Mouse (Mus musculus) heart, embryonic 10.5 days (tissue): Measurements from ENCODE around the gene Slc9a3r2. TPM values are rescaled to one million over a fixed set of nuclear protein-coding genes. Genes with fewer than 3 reads are reported as not detected.

Experiments used
- DNase-seq: peaks from one replicate; pipeline ENCODE4 v3.0.0-alpha.2; 2017; ENCODE audit warnings: low spot score
- H3K27ac ChIP-seq: fragments of 300-500 bp; sonication (generic); 2 replicates; pipeline ENCODE4 v1.5.1; 2016; ENCODE audit warnings: mild to moderate bottlenecking
- H3K27me3 ChIP-seq: fragments of 300-500 bp; sonication (generic); 2 replicates; pipeline ENCODE4 v1.6.1; 2016; ENCODE audit warnings: mild to moderate bottlenecking; ENCODE audit not compliant: poor library complexity, insufficient read depth, severe bottlenecking
- H3K36me3 ChIP-seq: fragments of 300-500 bp; sonication (generic); 2 replicates; pipeline ENCODE4 v1.6.1; 2016; ENCODE audit warnings: mild to moderate bottlenecking, moderate library complexity
- H3K4me1 ChIP-seq: fragments of 300-500 bp; sonication (generic); 2 replicates; pipeline ENCODE4 v1.6.1; 2016; ENCODE audit warnings: mild to moderate bottlenecking
- H3K4me3 ChIP-seq: fragments of 300-500 bp; sonication (generic); 2 replicates; pipeline ENCODE4 v1.5.1; 2016; ENCODE audit warnings: mild to moderate bottlenecking, moderate library complexity
- H3K9me3 ChIP-seq: fragments of 300-500 bp; sonication (generic); 2 replicates; pipeline ENCODE4 v1.6.1; 2016; ENCODE audit warnings: mild to moderate bottlenecking, moderate library complexity
- WGBS: fragments of 180-500 bp; shearing (Covaris S2); methylation state at CpG from one replicate; pipeline ENCODE4 v1.1.7; 2016; 5-methylcytosine and 5-hydroxymethylcytosine counted together
- polyA plus RNA-seq: library from polyadenylated mRNA; unstranded; fragments of >200 nt; fragmentation: Nextera tagmentation; extraction: Ambion mirVana; gene quantifications from 2 replicates; pipeline ENCODE4 v1.2.1, GENCODE M21; 2016

The Slc9a3r2 gene
- 51.5 and 51.9 TPM in 2 replicates for polyA plus RNA-seq

GRCm38 (mm10) chr17:24650070-24650616, at the start of gene Slc9a3r2:
Gene Slc9a3r2 (minus strand): TSS chr17:24650327.
- no peaks in the 10 kb centered on the region for H3K36me3 ChIP-seq
- H3K9me3 ChIP-seq, result no peaks in the 10 kb centered on the region
- H3K4me3 ChIP-seq, result peak within 1 kb of the TSS; percentile 86
- H3K4me1 ChIP-seq, result peaks cover 50% of the 10 kb centered on the region
- H3K27ac ChIP-seq, result peak within 1 kb of the TSS; percentile 90
- peaks cover 84% of the 10 kb centered on the region for H3K27me3 ChIP-seq
- no peak for DNase-seq
- under 1% methylated on average over 35 of the region's 41 CpGs for WGBS

DNA sequence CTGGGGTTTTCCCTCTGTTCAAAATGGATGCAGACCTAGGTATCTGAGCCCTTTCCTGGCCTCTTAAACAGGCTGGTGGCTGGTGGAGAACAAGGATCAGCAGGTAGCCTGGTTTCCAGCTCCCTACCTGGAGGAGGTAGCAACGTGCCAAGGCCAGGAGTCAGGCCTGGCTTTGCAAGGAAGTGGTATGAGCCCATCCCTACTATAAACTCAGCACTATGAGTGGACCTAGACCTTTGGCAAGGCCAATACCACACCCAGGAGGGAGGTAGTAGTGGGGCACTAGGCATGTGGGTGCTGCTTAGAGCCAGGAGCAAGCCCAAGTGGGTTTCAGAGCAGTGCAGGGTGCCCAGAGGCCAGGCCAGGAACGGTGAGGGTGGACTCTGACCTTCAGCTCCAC, 49.3 kb upstream of the Slc9a3r2 start:
- H3K27ac ChIP-seq, result no peak overlapping the region
- peaks cover 47% of the 10 kb centered on the region for H3K36me3 ChIP-seq
- H3K27me3 ChIP-seq, result 0 out of 2 replicates have a peak, but pooled peaks cover 7% of the 10 kb centered on the region
- DNase-seq, result no peak
- H3K4me3 ChIP-seq, result no peak overlapping the region
- no peaks in the 10 kb centered on the region for H3K9me3 ChIP-seq
- 89% methylated on average over 2 of the region's 2 CpGs for WGBS
- H3K4me1 ChIP-seq, result peaks cover 20% of the 10 kb centered on the region

DNA sequence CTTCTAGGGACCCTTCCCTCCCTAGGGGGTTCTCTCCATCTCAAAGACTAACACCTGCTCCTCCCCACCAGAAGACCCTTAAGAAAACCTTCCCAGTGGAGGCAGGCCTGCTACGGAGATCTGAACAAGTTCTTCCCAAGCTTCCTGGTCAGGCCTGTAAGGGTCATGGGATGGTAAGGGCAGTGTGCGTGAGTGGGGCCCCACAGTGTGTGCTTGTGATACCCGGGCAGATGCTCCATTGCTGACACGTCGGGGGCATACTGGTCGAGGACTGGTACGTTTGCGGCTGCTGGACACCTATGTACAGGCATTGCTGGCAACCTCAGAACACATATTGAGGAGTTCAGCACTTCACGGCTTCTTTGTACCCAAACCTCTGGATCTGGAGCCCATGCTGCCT, 48.6 kb upstream of the Slc9a3r2 start:
- no peak for DNase-seq
- H3K4me3 ChIP-seq, result no peak overlapping the region
- H3K9me3 ChIP-seq, result no peaks in the 10 kb centered on the region
- WGBS, result 70% methylated on average over 9 of the region's 9 CpGs
- H3K27me3 ChIP-seq, result 0 out of 2 replicates have a peak, but pooled peaks cover 7% of the 10 kb centered on the region
- no peak overlapping the region for H3K27ac ChIP-seq
- H3K4me1 ChIP-seq, result peaks cover 20% of the 10 kb centered on the region
- H3K36me3 ChIP-seq, result peaks cover 45% of the 10 kb centered on the region

- Histone ChIP-seq H3K36me3 (peaks cover 48% of the 10 kb centered on the region), H3K9me3 (no peaks in the 10 kb centered on the region), H3K4me1 (peaks cover 20% of the 10 kb centered on the region), H3K27ac (no peak overlapping the region), H3K27me3 (0 out of 2 replicates have a peak, but pooled peaks cover 9% of the 10 kb centered on the region), H3K4me3 (no peak overlapping the region)
- DNase-seq, result no peak
- WGBS, result 26% methylated on average over 5 of the region's 5 CpGs
Measured at GRCm38 (mm10) chr17:24697985-24698384, 47.9 kb upstream of the Slc9a3r2 start.

DNA sequence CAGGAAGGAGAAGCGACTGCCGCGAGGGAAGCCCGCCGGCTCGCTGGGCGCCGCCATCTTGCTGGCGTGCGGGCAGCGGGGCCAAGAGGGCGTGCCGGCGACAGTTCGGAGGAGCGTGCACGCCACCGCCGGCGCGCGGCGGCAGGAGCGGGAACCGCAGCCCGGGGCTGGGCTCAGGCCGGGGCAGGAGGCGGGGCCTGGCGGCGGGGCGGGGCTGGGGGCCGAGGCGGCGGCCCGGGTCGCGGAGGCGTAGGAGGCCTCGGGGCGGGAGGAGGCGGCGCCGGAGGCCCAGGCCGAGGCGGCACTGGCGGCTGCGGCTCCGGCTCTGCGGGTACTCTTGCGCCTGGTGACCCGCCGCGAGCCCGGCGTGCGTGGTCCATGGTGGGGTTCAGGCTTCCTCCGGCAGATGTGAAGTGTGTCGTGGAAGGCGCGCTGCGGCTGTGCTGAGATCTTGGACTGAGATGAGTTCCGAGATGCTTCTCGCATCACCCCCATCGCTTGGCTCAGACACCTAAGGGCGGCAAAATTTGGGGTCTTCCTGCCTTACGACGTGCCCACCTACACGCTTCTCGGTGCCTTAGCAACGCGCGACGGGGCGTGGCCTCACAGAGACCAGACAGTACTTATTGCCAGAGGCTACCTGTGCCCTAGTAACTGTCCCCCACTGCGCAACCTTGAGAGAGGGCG, 46.0 kb upstream of the Slc9a3r2 start, which contains the start of the genes Gfer and Noxo1:
Gene Gfer, minus strand, starts transcription at position 146 of the 687 bp plus-strand sequence.
Gene Noxo1, plus strand, starts transcription at position 224 of the 687 bp plus-strand sequence.
- peak within 1 kb of the TSS; percentile 91 for H3K4me3 ChIP-seq
- peaks cover 23% of the 10 kb centered on the region; the same call in 1 of the 2 replicates for H3K27me3 ChIP-seq
- WGBS, result 1% methylated on average over 76 of the region's 76 CpGs
- H3K4me1 ChIP-seq, result peaks cover 20% of the 10 kb centered on the region
- peak within 1 kb of the TSS; percentile 93 for H3K27ac ChIP-seq
- DNase-seq, result peak; percentile 91
- H3K9me3 ChIP-seq, result no peaks in the 10 kb centered on the region
- peaks cover 42% of the 10 kb centered on the region for H3K36me3 ChIP-seq

DNA sequence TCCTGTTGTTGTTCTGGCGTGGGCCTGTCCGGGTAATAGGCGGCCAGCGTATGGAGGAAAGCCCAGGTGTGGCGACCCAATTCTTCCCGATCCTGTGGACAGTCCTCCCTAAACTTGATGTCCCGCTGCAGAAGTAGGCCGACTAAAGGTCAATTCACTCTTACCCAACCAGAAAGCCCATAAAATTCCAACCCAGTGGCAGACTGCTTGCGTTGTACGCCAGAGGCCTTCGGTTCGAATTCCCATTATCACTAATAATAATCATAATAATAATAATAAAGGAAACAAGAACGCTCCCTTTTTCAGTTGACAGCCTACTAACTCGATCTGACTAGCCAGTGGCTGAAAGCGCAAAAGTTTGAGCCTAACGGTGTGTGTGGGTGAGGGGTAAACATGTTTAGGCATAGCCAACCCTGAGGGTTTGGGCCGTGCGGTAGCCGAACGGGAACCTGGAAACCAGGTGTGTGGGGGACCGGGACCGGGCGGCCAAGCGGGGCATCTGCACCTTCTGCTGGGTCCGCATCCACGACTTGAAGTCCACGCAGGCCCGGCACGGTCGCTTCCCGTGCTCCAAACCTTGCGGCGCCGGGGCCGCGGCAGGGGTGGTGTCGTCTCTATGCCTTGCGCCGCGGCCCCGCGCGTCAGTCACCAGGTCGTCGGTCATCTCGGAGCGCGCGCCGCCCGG, 45.3 kb upstream of the Slc9a3r2 start:
- Histone ChIP-seq H3K27me3 (peaks cover 29% of the 10 kb centered on the region), H3K27ac (peak overlapping the region; percentile 93), H3K36me3 (peaks cover 35% of the 10 kb centered on the region), H3K9me3 (no peaks in the 10 kb centered on the region), H3K4me1 (peaks cover 20% of the 10 kb centered on the region), H3K4me3 (peak overlapping the region; percentile 91)
- WGBS, result 7% methylated on average over 44 of the region's 51 CpGs
- DNase-seq, result no peak

DNA sequence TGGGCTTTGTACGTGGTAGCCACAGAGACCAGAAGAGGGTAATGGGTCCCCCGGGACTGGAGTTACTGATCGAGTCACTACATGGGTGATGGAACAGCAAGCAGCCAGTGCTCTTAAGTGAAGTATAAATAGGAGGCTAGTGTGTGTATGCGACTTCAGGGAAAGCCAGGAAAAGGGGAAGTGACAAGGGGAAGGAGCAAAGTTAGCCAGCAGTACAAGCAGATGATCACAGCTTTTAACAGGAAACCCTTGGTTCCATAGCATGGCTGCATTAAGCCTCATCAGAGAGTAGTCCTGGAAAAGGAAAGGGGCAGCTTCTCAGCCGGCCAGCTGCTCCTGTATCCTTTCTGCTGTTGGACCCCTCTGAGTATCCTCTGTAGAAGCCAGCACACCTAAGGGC, 42.3 kb upstream of the Slc9a3r2 start:
- peaks cover 34% of the 10 kb centered on the region for H3K4me1 ChIP-seq
- WGBS, result 90% methylated on average over 5 of the region's 5 CpGs
- H3K36me3 ChIP-seq, result peaks cover 23% of the 10 kb centered on the region
- peaks cover 53% of the 10 kb centered on the region for H3K27me3 ChIP-seq
- H3K4me3 ChIP-seq, result no peak overlapping the region
- DNase-seq, result no peak
- no peaks in the 10 kb centered on the region for H3K9me3 ChIP-seq
- no peak overlapping the region for H3K27ac ChIP-seq

- peak within 1 kb of the TSS; percentile 67 for H3K4me3 ChIP-seq
- H3K27ac ChIP-seq, result peak within 1 kb of the TSS; percentile 22; the same call in 1 of the 2 replicates
- peaks cover 73% of the 10 kb centered on the region for H3K27me3 ChIP-seq
- peaks cover 29% of the 10 kb centered on the region for H3K4me1 ChIP-seq
- H3K9me3 ChIP-seq, result no peaks in the 10 kb centered on the region
- no peak for DNase-seq
- under 1% methylated on average over 53 of the region's 55 CpGs for WGBS
- peaks cover 23% of the 10 kb centered on the region for H3K36me3 ChIP-seq
Measured at GRCm38 (mm10) chr17:24689251-24690081, 39.3 kb upstream of the Slc9a3r2 start, which contains the start of gene Syngr3. Gene Syngr3 (minus strand): TSS chr17:24689955.

DNA sequence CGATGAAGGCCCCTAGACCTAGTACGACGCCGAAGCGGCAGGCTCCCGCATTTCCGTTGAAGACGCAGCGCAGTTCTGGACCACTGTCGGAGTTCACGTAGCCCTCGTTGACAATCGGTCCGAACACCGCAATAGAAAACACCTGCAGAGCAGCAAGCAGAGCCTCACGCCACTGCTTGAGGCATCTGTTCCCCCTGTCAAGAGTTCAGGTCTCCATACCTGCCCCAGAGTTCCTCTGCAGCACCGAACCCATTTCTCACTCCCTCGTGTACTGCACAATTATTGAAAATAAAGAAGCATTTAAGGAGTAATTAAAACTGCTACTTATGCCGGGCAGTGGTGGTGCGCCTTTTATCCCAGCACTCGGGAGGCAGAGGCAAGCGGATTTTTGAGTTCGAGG, 37.5 kb upstream of the Slc9a3r2 start:
- H3K4me1 ChIP-seq, result peaks cover 29% of the 10 kb centered on the region
- peaks cover 66% of the 10 kb centered on the region for H3K27me3 ChIP-seq
- 18% methylated on average over 23 of the region's 23 CpGs for WGBS
- peak overlapping the region; percentile 52 for H3K4me3 ChIP-seq
- H3K9me3 ChIP-seq, result no peaks in the 10 kb centered on the region
- DNase-seq, result no peak
- H3K36me3 ChIP-seq, result peaks cover 9% of the 10 kb centered on the region
- 0 out of 2 replicates have a peak overlapping the region, but pooled peaks have one; percentile 36 for H3K27ac ChIP-seq

GRCm38 (mm10) chr17:24687146-24687595, 37.0 kb upstream of the Slc9a3r2 start:
- WGBS, result 1% methylated on average over 25 of the region's 25 CpGs
- peaks cover 7% of the 10 kb centered on the region for H3K36me3 ChIP-seq
- H3K27ac ChIP-seq, result 0 out of 2 replicates have a peak overlapping the region, but pooled peaks have one; percentile 36
- no peak for DNase-seq
- no peaks in the 10 kb centered on the region for H3K9me3 ChIP-seq
- peaks cover 29% of the 10 kb centered on the region for H3K4me1 ChIP-seq
- H3K27me3 ChIP-seq, result peaks cover 63% of the 10 kb centered on the region
- H3K4me3 ChIP-seq, result peak overlapping the region; percentile 52

DNA sequence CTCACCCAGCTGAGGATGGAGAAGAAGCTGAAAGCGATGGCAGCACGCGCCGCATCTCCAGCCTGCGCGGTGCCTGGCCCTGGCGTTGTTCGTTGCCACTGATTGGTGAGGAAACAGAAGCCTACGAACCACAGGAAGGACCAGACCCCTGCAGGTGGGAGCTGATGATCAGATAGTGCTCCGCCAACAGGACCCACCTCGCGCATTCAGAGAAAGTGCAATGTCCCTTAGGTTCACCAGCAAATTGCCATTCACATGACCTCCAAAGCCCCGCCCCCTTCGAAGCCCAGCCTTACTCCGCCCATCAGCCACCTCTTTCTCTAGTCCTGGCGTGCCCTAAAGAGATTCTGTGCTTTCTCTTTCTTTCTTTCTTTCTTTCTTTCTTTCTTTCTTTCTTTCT, 36.4 kb upstream of the Slc9a3r2 start:
- no peak for DNase-seq
- Histone ChIP-seq H3K4me1 (peaks cover 29% of the 10 kb centered on the region), H3K27ac (no peak overlapping the region), H3K4me3 (peak overlapping the region; percentile 36), H3K36me3 (peaks cover 10% of the 10 kb centered on the region), H3K9me3 (no peaks in the 10 kb centered on the region), H3K27me3 (peaks cover 58% of the 10 kb centered on the region)
- WGBS, result 26% methylated on average over 16 of the region's 16 CpGs

- WGBS, result 90% methylated on average over 24 of the region's 24 CpGs
- no peaks in the 10 kb centered on the region for H3K27me3 ChIP-seq
- H3K27ac ChIP-seq, result no peak overlapping the region
- DNase-seq, result no peak
- peaks cover 23% of the 10 kb centered on the region for H3K4me1 ChIP-seq
- H3K36me3 ChIP-seq, result peaks cover 61% of the 10 kb centered on the region
- H3K4me3 ChIP-seq, result no peak overlapping the region
- H3K9me3 ChIP-seq, result no peaks in the 10 kb centered on the region
Measured at GRCm38 (mm10) chr17:24677500-24678080, 27.5 kb upstream of the Slc9a3r2 start.
